Mouse (Mus musculus): ENCODE measurements around the gene Ss18l1. TPM values are rescaled to one million over a fixed set of nuclear protein-coding genes. Genes with fewer than 3 reads are reported as not detected.

The Ss18l1 gene
- polyA plus RNA-seq, 1 experiment from 2014 or later: 0.62 TPM

DNA sequence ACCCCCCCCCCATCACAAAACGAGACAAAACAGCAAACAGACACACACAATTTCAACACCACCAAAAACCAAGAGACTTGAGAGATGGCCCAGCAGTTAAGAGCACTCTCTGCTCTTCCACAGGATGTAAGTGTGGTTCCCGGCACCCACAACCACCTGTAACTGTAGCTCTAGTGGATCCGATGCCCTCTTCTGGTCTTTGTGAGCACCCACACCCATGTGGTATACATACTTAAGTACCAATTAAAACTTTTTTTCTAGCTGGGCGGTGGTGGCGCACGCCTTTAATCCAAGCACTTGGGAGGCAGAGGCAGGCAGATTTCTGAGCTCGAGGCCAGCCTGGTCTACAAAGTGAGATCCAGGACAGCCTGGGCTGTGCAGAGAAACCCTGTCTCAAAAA, 31.6 kb upstream of the Ss18l1 start:
- Histone ChIP-seq H3K4me3 (ENCODE audit: low read depth, low read length) (no peak overlapping the region), H3K36me3 (replicated peaks; ENCODE audit: insufficient read depth, low read length) (no peaks in the 10 kb centered on the region), H3K27me3 (ENCODE audit: insufficient read depth, low read length) (no peaks in the 10 kb centered on the region), H3K4me1 (ENCODE audit: insufficient read depth) (no peaks in the 10 kb centered on the region), H3K9ac (replicated peaks) (no peak overlapping the region), H3K27ac (ENCODE audit: low read depth) (no peak overlapping the region), H3K9me3 (ENCODE audit: low read length) (no peaks in the 10 kb centered on the region), H3K4me2 (ENCODE audit: low read depth, low read length) (no peak overlapping the region)
- ATAC-seq (no peak), DNase-seq (peak; percentile 4)
- WGBS (ENCODE audit: insufficient replicate concordance): 79% methylated on average over 7 of the region's 7 CpGs
- TF ChIP-seq EP300 (IDR thresholded peaks at IDR 0.05; ENCODE audit: low read depth) (no peak), CTCF (IDR thresholded peaks at IDR 0.05; ENCODE audit: low read depth) (no peak)

DNA sequence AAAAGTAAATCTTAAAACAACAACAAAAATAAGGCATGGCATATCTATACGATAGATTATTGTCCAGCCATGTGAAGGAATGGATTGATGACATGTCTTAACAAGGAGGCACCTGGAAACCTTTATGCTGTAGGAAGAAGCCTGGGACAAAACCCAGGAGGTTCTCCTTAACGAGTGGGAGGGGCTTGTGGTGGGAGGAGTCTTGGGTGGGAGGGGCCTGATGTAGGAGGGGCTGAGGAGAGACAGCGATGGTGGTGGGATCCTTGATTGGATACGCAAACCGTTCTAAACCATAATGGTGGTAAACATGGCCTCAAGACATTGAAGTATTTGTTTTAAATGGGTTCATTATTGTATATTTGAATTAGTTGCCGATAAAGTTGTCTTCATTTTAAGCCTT, 30.9 kb upstream of the Ss18l1 start:
- DNase-seq (peak; percentile 12), ATAC-seq (no peak)
- Histone ChIP-seq H3K4me3 (ENCODE audit: low read depth, low read length) (no peak overlapping the region), H3K9ac (replicated peaks) (no peak overlapping the region), H3K27me3 (ENCODE audit: insufficient read depth, low read length) (no peaks in the 10 kb centered on the region), H3K36me3 (replicated peaks; ENCODE audit: insufficient read depth, low read length) (no peaks in the 10 kb centered on the region), H3K4me2 (ENCODE audit: low read depth, low read length) (no peak overlapping the region), H3K27ac (ENCODE audit: low read depth) (no peak overlapping the region), H3K9me3 (ENCODE audit: low read length) (no peaks in the 10 kb centered on the region), H3K4me1 (ENCODE audit: insufficient read depth) (no peaks in the 10 kb centered on the region)
- TF ChIP-seq EP300 (IDR thresholded peaks at IDR 0.05; ENCODE audit: low read depth) (no peak), CTCF (IDR thresholded peaks at IDR 0.05; ENCODE audit: low read depth) (no peak)
- 80% methylated on average over 6 of the region's 6 CpGs for WGBS (ENCODE audit: insufficient replicate concordance)

DNA sequence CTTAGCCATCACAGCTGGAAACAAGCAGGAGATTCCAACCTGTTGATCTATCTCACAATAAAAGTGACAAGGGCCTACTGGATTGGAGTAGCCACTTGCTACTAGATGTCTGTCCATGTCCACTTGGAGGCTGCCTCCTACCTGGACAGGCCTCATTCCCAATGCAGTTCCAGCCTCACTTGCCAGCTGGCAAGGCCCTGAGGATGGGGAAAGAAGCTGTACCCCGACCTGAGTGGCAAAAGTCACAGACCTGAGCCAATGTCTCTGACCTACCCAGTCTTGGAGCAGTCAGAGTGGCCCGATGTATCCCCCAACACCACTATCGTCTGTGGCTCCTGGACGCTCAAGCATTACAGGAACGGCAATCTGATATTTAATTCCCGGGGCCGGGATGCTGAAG, 28.6 kb upstream of the Ss18l1 start:
- Histone ChIP-seq H3K9me3 (ENCODE audit: low read length) (no peaks in the 10 kb centered on the region), H3K36me3 (replicated peaks; ENCODE audit: insufficient read depth, low read length) (no peaks in the 10 kb centered on the region), H3K4me2 (ENCODE audit: low read depth, low read length) (no peak overlapping the region), H3K4me1 (ENCODE audit: insufficient read depth) (no peaks in the 10 kb centered on the region), H3K4me3 (ENCODE audit: low read depth, low read length) (no peak overlapping the region), H3K9ac (replicated peaks) (no peak overlapping the region), H3K27ac (ENCODE audit: low read depth) (no peak overlapping the region), H3K27me3 (ENCODE audit: insufficient read depth, low read length) (no peaks in the 10 kb centered on the region)
- 86% methylated on average over 7 of the region's 7 CpGs for WGBS (ENCODE audit: insufficient replicate concordance)
- TF ChIP-seq CTCF (IDR thresholded peaks at IDR 0.05; ENCODE audit: low read depth) (no peak), EP300 (IDR thresholded peaks at IDR 0.05; ENCODE audit: low read depth) (no peak)
- DNase-seq (no peak), ATAC-seq (no peak)

DNA sequence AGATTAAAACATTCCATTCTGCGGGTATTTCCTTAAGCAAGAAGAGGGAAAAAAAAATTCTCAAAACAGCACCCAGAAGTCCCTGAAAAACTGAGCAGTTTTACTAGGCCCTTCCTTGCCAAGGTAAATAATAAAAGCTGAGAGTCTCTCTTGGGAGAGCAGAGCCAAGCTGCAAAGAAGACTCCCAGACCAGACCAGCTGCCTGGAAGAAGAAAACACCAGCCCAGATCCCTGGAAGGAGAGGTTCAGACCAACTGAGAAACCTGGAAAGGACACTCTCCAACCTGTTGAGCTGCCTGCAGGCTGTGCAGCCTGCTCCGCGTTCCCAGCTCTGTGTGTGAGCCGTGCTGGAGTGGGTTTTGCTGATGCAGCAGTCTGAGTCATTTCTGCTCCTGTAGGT, 24.7 kb upstream of the Ss18l1 start:
- Histone ChIP-seq H3K9me3 (ENCODE audit: low read length) (no peaks in the 10 kb centered on the region), H3K9ac (replicated peaks) (no peak overlapping the region), H3K4me3 (ENCODE audit: low read depth, low read length) (no peak overlapping the region), H3K4me2 (ENCODE audit: low read depth, low read length) (no peak overlapping the region), H3K36me3 (replicated peaks; ENCODE audit: insufficient read depth, low read length) (no peaks in the 10 kb centered on the region), H3K4me1 (ENCODE audit: insufficient read depth) (no peaks in the 10 kb centered on the region), H3K27ac (ENCODE audit: low read depth) (no peak overlapping the region), H3K27me3 (ENCODE audit: insufficient read depth, low read length) (no peaks in the 10 kb centered on the region)
- no peak for TF ChIP-seq CTCF (IDR thresholded peaks at IDR 0.05; ENCODE audit: low read depth)
- no peak for TF ChIP-seq EP300 (IDR thresholded peaks at IDR 0.05; ENCODE audit: low read depth)
- WGBS (ENCODE audit: insufficient replicate concordance): 67% methylated on average over 4 of the region's 4 CpGs
- ATAC-seq (no peak), DNase-seq (no peak)

DNA sequence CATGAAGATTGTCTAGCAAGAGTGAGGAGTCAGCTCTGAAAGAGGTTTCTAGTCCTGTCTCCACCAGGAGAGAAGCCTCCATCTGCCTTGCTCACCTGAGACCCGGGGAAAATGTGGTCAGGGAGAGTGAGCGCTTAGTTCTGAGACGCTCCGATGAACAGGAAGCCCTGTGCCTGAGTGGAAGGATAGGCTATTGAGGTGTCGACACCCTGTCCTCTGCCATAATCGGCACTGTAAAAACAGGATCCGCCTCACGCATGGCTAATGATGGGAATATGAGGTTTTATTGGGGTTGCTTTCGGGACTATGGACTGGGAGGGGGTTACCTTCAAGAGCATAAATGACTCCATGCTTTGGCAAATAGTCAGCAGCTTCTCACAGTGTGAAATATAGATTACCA, 23.7 kb upstream of the Ss18l1 start:
- ATAC-seq: no peak
- no peak for DNase-seq
- Histone ChIP-seq H3K27ac (ENCODE audit: low read depth) (no peak overlapping the region), H3K4me2 (ENCODE audit: low read depth, low read length) (no peak overlapping the region), H3K27me3 (ENCODE audit: insufficient read depth, low read length) (no peaks in the 10 kb centered on the region; the same call in 1 of the 2 replicates), H3K4me3 (ENCODE audit: low read depth, low read length) (no peak overlapping the region), H3K9me3 (ENCODE audit: low read length) (no peaks in the 10 kb centered on the region), H3K36me3 (replicated peaks; ENCODE audit: insufficient read depth, low read length) (no peaks in the 10 kb centered on the region), H3K9ac (replicated peaks) (no peak overlapping the region), H3K4me1 (ENCODE audit: insufficient read depth) (no peaks in the 10 kb centered on the region)
- TF ChIP-seq EP300 (IDR thresholded peaks at IDR 0.05; ENCODE audit: low read depth) (no peak), CTCF (IDR thresholded peaks at IDR 0.05; ENCODE audit: low read depth) (no peak)
- WGBS (ENCODE audit: insufficient replicate concordance): 73% methylated on average over 9 of the region's 9 CpGs

DNA sequence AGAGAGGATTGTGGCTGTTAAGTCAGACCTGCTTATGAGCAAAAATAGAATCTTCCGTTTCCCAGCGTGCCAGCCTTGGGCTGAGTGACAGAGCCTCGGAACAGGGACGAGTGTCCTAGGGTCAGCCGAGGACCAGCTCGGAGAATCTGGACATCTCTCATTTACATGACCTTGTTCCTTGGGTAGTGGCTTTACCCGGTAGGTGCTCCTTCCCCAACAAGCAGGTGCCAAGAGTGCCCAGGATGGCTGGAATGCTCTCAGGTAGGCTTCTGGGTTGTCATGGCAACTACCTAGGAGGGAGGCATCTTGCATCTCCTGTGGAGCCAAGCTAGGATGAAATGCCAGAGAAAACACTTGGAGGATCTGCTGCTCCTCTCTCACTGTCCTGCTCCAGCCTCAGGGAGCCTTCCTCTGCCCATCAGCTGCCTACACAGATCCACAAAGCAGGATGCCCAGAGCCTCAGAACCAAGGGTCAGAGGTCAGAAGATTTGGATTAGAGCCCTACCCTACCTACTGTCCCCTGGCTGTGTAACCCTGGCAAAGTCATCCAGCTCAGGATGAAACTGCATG, 22.1 kb upstream of the Ss18l1 start:
- Histone ChIP-seq H3K36me3 (replicated peaks; ENCODE audit: insufficient read depth, low read length) (no peaks in the 10 kb centered on the region), H3K9ac (replicated peaks) (no peak overlapping the region), H3K9me3 (ENCODE audit: low read length) (no peaks in the 10 kb centered on the region), H3K4me2 (ENCODE audit: low read depth, low read length) (no peak overlapping the region), H3K4me1 (ENCODE audit: insufficient read depth) (peaks cover 4% of the 10 kb centered on the region; the same call in 1 of the 2 replicates), H3K27ac (ENCODE audit: low read depth) (no peak overlapping the region), H3K4me3 (ENCODE audit: low read depth, low read length) (no peak overlapping the region), H3K27me3 (ENCODE audit: insufficient read depth, low read length) (no peaks in the 10 kb centered on the region; the same call in 1 of the 2 replicates)
- 77% methylated on average over 7 of the region's 7 CpGs for WGBS (ENCODE audit: insufficient replicate concordance)
- no peak for TF ChIP-seq CTCF (IDR thresholded peaks at IDR 0.05; ENCODE audit: low read depth)
- TF ChIP-seq EP300 (IDR thresholded peaks at IDR 0.05; ENCODE audit: low read depth): no peak
- ATAC-seq (no peak), DNase-seq (no peak)

DNA sequence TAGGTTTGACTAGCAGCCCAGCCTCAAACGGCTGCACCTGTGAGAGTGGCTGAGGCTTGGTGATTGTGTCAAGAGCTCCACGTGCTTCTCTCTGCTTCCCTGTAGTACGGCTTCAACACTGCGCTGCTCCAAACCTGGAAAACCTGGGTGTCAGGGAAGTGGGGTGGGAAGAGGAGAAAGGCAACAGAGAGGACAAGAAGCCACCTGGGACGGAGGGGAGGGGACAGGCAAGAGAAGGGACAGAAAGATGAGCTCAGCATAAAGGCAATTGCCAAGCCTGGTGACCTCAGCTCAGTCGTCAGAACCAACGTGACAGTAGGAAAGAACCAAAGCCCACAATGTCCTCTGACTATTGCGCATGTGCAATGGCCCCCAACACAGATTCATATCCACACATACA, 21.4 kb upstream of the Ss18l1 start:
- no peaks in the 10 kb centered on the region for H3K36me3 ChIP-seq (replicated peaks; ENCODE audit: insufficient read depth, low read length)
- ATAC-seq (no peak), DNase-seq (no peak)
- H3K27me3 ChIP-seq (ENCODE audit: insufficient read depth, low read length): no peaks in the 10 kb centered on the region; the same call in 1 of the 2 replicates
- H3K4me2 ChIP-seq (ENCODE audit: low read depth, low read length): no peak overlapping the region
- WGBS (ENCODE audit: insufficient replicate concordance): 63% methylated on average over 8 of the region's 8 CpGs
- H3K4me3 ChIP-seq (ENCODE audit: low read depth, low read length): no peak overlapping the region
- TF ChIP-seq EP300 (IDR thresholded peaks at IDR 0.05; ENCODE audit: low read depth): no peak
- TF ChIP-seq CTCF (IDR thresholded peaks at IDR 0.05; ENCODE audit: low read depth): no peak
- no peak overlapping the region for H3K27ac ChIP-seq (ENCODE audit: low read depth)
- no peaks in the 10 kb centered on the region for H3K9me3 ChIP-seq (ENCODE audit: low read length)
- H3K9ac ChIP-seq (replicated peaks): no peak overlapping the region
- peaks cover 10% of the 10 kb centered on the region for H3K4me1 ChIP-seq (ENCODE audit: insufficient read depth)

Measured in liver, postnatal 0 days (tissue).